Mouse (Mus musculus) left cerebral cortex, adult 8-10 months (tissue): Measurements from ENCODE around the gene Gm11627. TPM values are rescaled to one million over a fixed set of nuclear protein-coding genes. Genes with fewer than 3 reads are reported as not detected.
A peak's percentile ranks its signal among the peaks of the same experiment; 100 is the strongest.
"Not testable (repeated sequence)": the region's sequence is repeated elsewhere in the genome, so short reads cannot be mapped to it uniquely, and the experiment has no call there.

ENCODE experiments used
- DNase-seq, 2 experiments: peaks; one replicate each; pipeline ENCODE4 v3.0.0; 2022; ENCODE audit warnings: low spot score in 2 of 2
- total RNA-seq, 4 experiments: library from RNA; stranded (reverse); gene quantifications; 2 replicates each; pipeline ENCODE4 v1.2.4; 2022

Gm11627 gene
- total RNA-seq, 4 experiments from 2014 or later, result 2.7 to 5.8 (median 4.2) TPM

GRCm38 (mm10) chr11:102565741-102566140, 13.5 kb downstream of the Gm11627 start:
- DNase-seq, result no peak

GRCm38 (mm10) chr11:102564952-102565671, 14.1 kb downstream of the Gm11627 start:
- not testable (repeated sequence) for DNase-seq

- DNase-seq, result no peak
Measured at GRCm38 (mm10) chr11:102558704-102559103, 20.6 kb downstream of the Gm11627 start.

- DNase-seq, result no peak
Measured at GRCm38 (mm10) chr11:102557386-102557785, 21.9 kb downstream of the Gm11627 start.

DNA sequence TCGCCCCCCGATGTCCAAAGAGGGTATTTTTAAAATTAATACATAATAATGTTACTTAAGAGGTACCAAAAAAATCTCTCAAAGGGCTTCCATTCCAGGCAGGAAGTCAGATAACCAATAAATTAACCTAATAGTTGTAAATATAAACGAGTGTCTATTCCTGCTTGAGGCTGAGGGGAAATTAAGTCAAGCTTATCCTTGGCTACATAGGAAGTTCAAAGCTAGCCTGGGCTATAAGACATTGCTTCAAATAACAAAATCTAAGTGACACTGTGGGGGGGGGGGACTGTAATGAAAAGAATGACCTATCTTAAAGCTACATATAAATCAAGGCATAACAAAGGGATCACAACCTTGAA, 22.6 kb downstream of the Gm11627 start:
- no peak for DNase-seq

GRCm38 (mm10) chr11:102556031-102556715, 23.1 kb downstream of the Gm11627 start, which contains the start of gene Gpatch8:
Gene Gpatch8, minus strand, starts transcription at chr11:102556392.
- peak; percentile 93 to 94 for DNase-seq

- peak in 1 of 2 experiments; percentile 55 for DNase-seq
Measured at GRCm38 (mm10) chr11:102555400-102556030, 23.7 kb downstream of the Gm11627 start.

DNA sequence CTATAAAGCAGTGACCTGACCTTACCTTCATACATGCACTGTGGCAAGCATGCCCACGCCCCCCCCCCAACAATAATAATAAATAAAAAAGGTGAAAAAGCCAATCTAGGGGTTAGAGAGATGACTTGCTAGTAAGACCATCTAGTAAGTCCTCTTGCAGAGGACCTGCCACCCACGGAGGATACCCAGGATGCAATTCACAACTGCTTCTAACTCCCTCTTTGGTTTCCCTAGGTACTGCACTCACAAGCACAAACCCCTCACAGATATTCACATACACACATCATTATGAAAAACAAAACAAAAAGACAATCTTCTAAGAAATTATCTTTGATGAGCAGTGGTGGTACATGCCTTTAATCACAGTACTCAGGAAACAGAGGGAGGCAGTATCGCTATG, 27.2 kb downstream of the Gm11627 start:
- DNase-seq, result no peak

- no peak for DNase-seq
Measured at GRCm38 (mm10) chr11:102551176-102551575, 28.1 kb downstream of the Gm11627 start.

GRCm38 (mm10) chr11:102541471-102541870, 37.8 kb downstream of the Gm11627 start:
- no peak for DNase-seq

GRCm38 (mm10) chr11:102540286-102540685, 39.0 kb downstream of the Gm11627 start:
- not testable (repeated sequence) for DNase-seq

DNA sequence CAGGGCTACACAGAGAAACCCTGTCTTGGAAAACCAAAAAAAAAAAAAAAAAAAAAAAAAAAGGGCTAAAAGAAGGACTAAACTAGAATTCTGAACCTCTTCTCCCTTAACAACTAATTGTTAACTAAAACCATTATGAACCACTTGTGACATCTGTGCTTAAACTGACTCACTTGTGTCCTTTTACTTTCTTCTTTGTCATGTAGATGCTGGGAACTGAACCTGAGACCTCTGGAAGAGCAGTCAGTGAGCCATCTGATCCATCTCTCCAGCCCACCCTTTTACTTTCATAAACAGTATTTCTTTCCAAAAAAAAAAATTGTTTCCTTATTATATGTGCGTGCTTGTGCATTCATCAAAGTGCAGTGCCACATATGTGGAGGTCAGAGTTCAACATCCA, 39.6 kb downstream of the Gm11627 start:
- no peak for DNase-seq

DNA sequence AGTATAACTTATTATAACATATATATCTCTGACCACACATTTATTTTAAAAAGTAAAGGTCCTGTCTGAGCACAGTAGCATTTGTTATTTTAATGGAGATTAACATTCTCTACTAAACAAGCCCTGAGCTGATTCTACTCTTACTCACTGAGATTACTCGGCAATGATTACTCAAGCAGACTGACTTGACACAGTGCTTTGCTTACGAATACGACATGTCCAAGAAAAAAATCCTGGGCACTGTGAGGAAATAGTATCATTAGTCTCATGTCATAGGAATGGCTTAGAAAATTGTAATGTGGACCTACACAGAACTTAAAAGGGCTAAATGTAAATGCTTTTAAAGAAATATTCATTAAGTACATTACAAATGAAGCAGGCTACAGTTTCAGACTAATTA, 43.1 kb downstream of the Gm11627 start:
- no peak for DNase-seq

DNA sequence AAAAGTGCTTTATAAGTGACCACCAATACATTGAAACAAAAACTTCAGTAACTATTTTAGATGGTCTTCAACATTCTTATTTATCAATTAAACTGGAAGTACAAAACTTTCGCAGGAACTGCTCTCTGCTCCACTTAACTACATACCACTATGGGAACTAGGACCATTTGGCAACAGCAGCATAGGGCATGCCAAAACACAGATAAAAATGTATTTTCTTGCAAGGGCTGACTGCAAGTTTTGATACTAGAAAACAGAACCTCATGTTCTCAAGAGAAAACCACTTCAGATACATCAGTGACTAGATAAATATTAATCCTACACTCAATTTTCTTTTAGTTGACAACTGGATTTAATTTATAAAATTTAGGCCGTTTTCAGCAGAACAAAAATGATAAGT, 45.2 kb downstream of the Gm11627 start:
- no peak for DNase-seq

DNA sequence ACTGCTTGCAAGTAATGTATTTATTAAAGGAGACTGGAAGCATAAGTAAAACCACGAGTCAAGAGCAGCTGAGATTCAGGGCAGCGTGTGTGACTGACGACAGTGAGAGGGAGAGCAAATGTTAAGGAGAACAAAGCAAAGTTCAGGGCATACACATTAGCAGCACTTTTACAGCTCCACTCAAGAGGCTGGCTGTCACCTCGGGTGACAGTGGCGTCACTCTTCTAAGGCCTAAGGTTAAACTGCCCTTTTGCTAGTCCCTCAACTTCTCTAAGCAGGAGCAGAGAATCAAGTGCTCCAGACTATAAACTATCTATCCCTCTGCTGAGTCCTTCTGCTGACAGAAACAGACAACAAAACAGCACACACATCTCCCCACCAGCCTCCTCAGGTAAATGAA, 47.8 kb downstream of the Gm11627 start:
- no peak for DNase-seq

Other genes with a start within 250 kb of the Gm11627 start
- under 1 TPM in 3 of 4 experiments, not detected in 1; 0.08 to 0.41 (median 0.24) TPM for gene Slc4a1, start 213.3 kb downstream of the Gm11627 start, total RNA-seq
- gene Rundc3a, start 186.1 kb downstream of the Gm11627 start, total RNA-seq, result 100 to 1,000 TPM; 433 to 468 (median 439) TPM
- gene Slc25a39, start 171.5 kb downstream of the Gm11627 start, total RNA-seq, result 10 to 100 TPM; 64.1 to 75.4 (median 68.9) TPM
- 100 to 1,000 TPM in 2 of 4 experiments, 10 to 100 TPM in 2; 51.6 to 142 (median 80.2) TPM for gene Grn, start 149.1 kb downstream of the Gm11627 start, total RNA-seq
- gene Fam171a2, start 131.8 kb downstream of the Gm11627 start, total RNA-seq, result 100 to 1,000 TPM in 2 of 4 experiments, 10 to 100 TPM in 2; 88.3 to 104 (median 96.8) TPM
- 1 to 10 TPM; 2.2 to 7.8 (median 3.2) TPM for gene Itga2b, start 109.3 kb downstream of the Gm11627 start, total RNA-seq
- 10 to 100 TPM; 53.4 to 64.9 (median 58.6) TPM for gene Gpatch8, start 23.1 kb downstream of the Gm11627 start, total RNA-seq
- 10 to 100 TPM in 1 of 4 experiments, 1 to 10 TPM in 3; 7.4 to 10.5 (median 9.6) TPM for gene Fzd2, start 24.9 kb upstream of the Gm11627 start, total RNA-seq
- not detected for gene Meioc, start 84.3 kb upstream of the Gm11627 start, total RNA-seq
- 10 to 100 TPM; 23.9 to 37.7 (median 26.3) TPM for gene Ccdc43, start 118.3 kb upstream of the Gm11627 start, total RNA-seq
- gene Adam11, start 182.0 kb upstream of the Gm11627 start, total RNA-seq, result 100 to 1,000 TPM; 117 to 126 (median 123) TPM
- 1 to 10 TPM; 3.9 to 5.5 (median 5.2) TPM for gene Gjc1, start 240.2 kb upstream of the Gm11627 start, total RNA-seq